Mouse (Mus musculus): ENCODE measurements at regions not wholly inside any gene's neighbourhood (a gene's known extent, or its start where the extent isn't known, plus 50 kb on each side); places are given as distances from the start of the nearest gene placed in this dataset.
A peak's percentile ranks its signal among the peaks of the same experiment; 100 is the strongest.
"Not testable (repeated sequence)": the region's sequence is repeated elsewhere in the genome, so short reads cannot be mapped to it uniquely, and the experiment has no call there.

DNA sequence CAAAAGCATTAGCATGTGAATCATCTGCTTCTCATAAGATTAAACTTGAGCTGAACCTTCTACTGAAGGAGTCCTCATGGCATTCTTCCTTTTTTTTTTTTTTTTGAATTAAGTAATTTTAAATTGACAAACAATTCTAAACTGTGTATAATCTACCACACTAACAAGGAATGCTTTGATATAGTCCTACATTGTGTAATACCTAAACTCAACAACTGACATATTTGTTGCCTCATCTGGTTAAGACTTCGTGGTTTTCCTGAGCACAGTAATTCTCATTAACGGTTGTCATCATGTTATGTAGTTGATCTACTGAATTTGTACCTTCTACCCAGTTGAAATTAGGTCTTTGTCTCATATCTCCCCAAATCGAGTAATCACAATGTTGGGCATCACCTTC lies 83.9 kb upstream of the Hcrtr2 start:
- DNase-seq (ENCODE audit: low read depth): no peak

- DNase-seq (ENCODE audit: low read depth): not testable (repeated sequence)
These were observed 78.4 kb upstream of the Hcrtr2 start for GRCm38 (mm10) chr9:76401897-76402670.

DNA sequence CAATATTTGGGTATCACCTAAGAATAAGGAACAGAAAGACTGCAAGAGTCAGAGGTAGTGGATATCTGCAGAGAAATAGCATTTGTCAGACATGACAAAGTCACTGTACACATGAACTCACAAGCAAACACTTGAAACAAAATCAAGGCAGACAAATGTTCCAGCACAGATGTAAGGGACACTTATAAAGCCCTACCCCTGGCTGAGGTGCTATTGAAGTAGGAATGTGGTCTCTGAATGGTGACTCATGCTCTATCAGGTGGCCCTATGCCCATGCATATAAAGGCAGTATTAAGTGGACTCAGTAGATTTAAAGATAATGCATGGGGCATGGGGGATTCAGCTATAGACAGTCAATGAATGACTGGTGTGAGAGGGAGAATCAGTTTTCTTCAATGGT lies 77.2 kb upstream of the Hcrtr2 start:
- DNase-seq (ENCODE audit: low read depth): no peak

DNA sequence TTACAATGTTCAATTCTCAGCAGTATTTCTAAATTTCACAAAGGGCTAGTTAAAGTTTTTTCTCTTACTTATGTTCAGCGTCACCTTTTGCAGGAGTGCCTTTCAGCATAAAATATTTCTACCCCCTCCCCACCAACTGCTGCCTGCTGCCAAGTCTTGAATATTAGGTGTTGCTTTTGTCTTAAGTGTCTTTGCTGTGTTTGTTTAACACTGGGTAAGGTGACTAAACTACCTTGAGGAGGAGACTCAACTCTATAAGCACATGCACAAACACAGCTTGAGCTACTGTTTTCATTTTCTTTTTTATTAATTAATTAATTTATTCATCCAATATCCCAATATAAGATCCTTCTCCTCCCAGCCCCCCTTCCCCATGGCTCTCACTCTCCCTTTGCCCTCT lies 70.1 kb upstream of the Hcrtr2 start:
- DNase-seq (ENCODE audit: low read depth): no peak

- peak; percentile 2 for DNase-seq (ENCODE audit: low read depth)
These were observed 67.2 kb upstream of the Hcrtr2 start for GRCm38 (mm10) chr9:76390839-76391238.

Measured in naive thymus-derived CD4-positive, alpha-beta T cell, adult 2 months (primary cell).